Mouse (Mus musculus): ENCODE data around the gene Smad3.

GRCm38 (mm10) chr9:63687413-63688015 is 70.3 kb downstream of the Smad3 start:
- no peak for TF ChIP-seq CTCF (IDR thresholded peaks at IDR 0.05; ENCODE audit: extremely low read depth, insufficient read length, insufficient replicate concordance, low read depth, low read length)
- no peak for TF ChIP-seq POLR2A (IDR thresholded peaks at IDR 0.05; ENCODE audit: low read depth, low read length)

Data from small intestine, adult 2 months (tissue).